20 mouse cellular contexts compared by ENCODE assay signal in the genomic region with DNA sequence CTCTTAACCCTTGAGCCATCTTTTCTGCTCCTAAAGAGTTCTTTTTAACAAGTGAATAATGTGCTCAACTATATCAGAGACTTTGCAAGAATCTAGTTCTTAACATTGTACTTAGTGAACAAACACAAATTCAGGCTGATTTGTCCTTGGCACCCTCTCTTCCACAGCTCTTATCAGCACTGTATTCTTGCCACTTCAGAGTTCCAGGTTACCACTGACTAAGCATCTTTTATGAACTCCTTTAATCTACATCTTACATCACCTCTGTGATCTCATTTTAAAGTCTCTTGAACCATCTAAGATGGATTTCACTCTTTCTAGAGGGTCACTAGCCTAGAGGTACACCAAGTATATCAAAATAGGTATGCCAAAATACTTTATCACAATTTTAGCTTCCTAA.
"Had no signal": no experiment of that assay in that cellular context is flagged by ENCODE, and none has a peak within 500 bp of the region (broad histone marks: within the 10 kb centered on the region; RNA-seq: fewer than 3 reads in every experiment).

No protein-coding gene starts in this region.

- H3K27me3 ChIP-seq: intestine, embryonic 15.5 days; kidney, embryonic 15.5 days; lung, embryonic 15.5 days; midbrain, embryonic 12.5 days; midbrain, embryonic 15.5 days; neural tube, embryonic 12.5 days; neural tube, embryonic 15.5 days had no signal

- H3K9ac ChIP-seq: intestine, embryonic 15.5 days; kidney, embryonic 15.5 days; liver, embryonic 14.5 days; liver, postnatal 0 days; lung, embryonic 15.5 days; midbrain, embryonic 12.5 days; midbrain, embryonic 15.5 days; neural tube, embryonic 12.5 days; neural tube, embryonic 15.5 days had no signal

- H3K4me1 ChIP-seq: intestine, embryonic 15.5 days; kidney, embryonic 15.5 days; lung, embryonic 15.5 days; midbrain, embryonic 12.5 days; midbrain, embryonic 15.5 days; neural tube, embryonic 12.5 days; neural tube, embryonic 15.5 days had no signal

- H3K4me3 ChIP-seq: intestine, embryonic 15.5 days; kidney, embryonic 15.5 days; lung, embryonic 15.5 days; midbrain, embryonic 12.5 days; midbrain, embryonic 15.5 days; neural tube, embryonic 12.5 days; neural tube, embryonic 15.5 days had no signal

- H3K36me3 ChIP-seq: midbrain, embryonic 15.5 days had no signal

- H3K9me3 ChIP-seq: intestine, embryonic 15.5 days; kidney, embryonic 15.5 days; lung, embryonic 15.5 days; midbrain, embryonic 15.5 days; neural tube, embryonic 12.5 days; neural tube, embryonic 15.5 days had no signal

- DNase-seq: kidney, adult 2 months; kidney, postnatal 10 days; kidney, postnatal 36 days; liver, postnatal 0 days; lung, postnatal 36 days; right cerebral cortex, adult 18-20 months; right cerebral cortex, postnatal 14 days; right cerebral cortex, postnatal 4 days; thymus, adult 2 months; thymus, postnatal 14 days; thymus, postnatal 4 days had no signal

- ATAC-seq: intestine, embryonic 15.5 days; liver, postnatal 0 days; midbrain, embryonic 15.5 days had no signal

- H3K4me2 ChIP-seq: intestine, embryonic 15.5 days; kidney, embryonic 15.5 days; lung, embryonic 15.5 days; midbrain, embryonic 12.5 days; midbrain, embryonic 15.5 days; neural tube, embryonic 12.5 days; neural tube, embryonic 15.5 days had no signal

- H3K27ac ChIP-seq: intestine, embryonic 15.5 days; kidney, embryonic 15.5 days; liver, embryonic 14.5 days; lung, embryonic 15.5 days; midbrain, embryonic 12.5 days; midbrain, embryonic 15.5 days; neural tube, embryonic 12.5 days; neural tube, embryonic 15.5 days; stomach, postnatal 0 days had no signal
